Mouse (Mus musculus): ENCODE results near the gene Olfr323.

Gene Olfr323

GRCm38 (mm10) chr11:58630401-58630800 lies at the start of gene Olfr323:
TSS of gene Olfr323 (minus strand) at chr11:58630501.
- no peak for DNase-seq

GRCm38 (mm10) chr11:58671825-58672224 lies 41.5 kb upstream of the Olfr323 start:
- DNase-seq = no peak

GRCm38 (mm10) chr11:58669252-58669651 lies 39.0 kb upstream of the Olfr323 start:
- no peak for DNase-seq

GRCm38 (mm10) chr11:58658596-58658995 lies 28.3 kb upstream of the Olfr323 start, which contains the start of gene Olfr322:
TSS of gene Olfr322 (plus strand) at chr11:58658782.
- DNase-seq = no peak

- DNase-seq = no peak
These were observed 24.9 kb upstream of the Olfr323 start for GRCm38 (mm10) chr11:58655151-58655550.

- peak in 1 of 2 experiments; percentile 9 for DNase-seq
These were observed 13.0 kb upstream of the Olfr323 start for GRCm38 (mm10) chr11:58643350-58643749.

- no peak for DNase-seq
These were observed 11.5 kb upstream of the Olfr323 start for GRCm38 (mm10) chr11:58641638-58642358.

- DNase-seq = no peak
These were observed 10.8 kb upstream of the Olfr323 start for GRCm38 (mm10) chr11:58641057-58641456.

GRCm38 (mm10) chr11:58640272-58640867 lies 10.1 kb upstream of the Olfr323 start, which contains the start of gene Trim58:
TSS of gene Trim58 (plus strand) at chr11:58640465.
- DNase-seq = peak in 1 of 2 experiments; percentile 2

GRCm38 (mm10) chr11:58638176-58638701 lies 7.9 kb upstream of the Olfr323 start:
- DNase-seq = no peak

GRCm38 (mm10) chr11:58636376-58636977 lies 6.2 kb upstream of the Olfr323 start:
- peak; percentile 23 to 33 for DNase-seq

- no peak for DNase-seq
These were observed 4.6 kb upstream of the Olfr323 start for GRCm38 (mm10) chr11:58634878-58635277.

GRCm38 (mm10) chr11:58626146-58626545 lies 4.2 kb downstream of the Olfr323 start:
- no peak for DNase-seq

- DNase-seq = no peak
These were observed 11.5 kb downstream of the Olfr323 start for GRCm38 (mm10) chr11:58618793-58619192.

GRCm38 (mm10) chr11:58618369-58618768 lies 11.9 kb downstream of the Olfr323 start:
- DNase-seq = no peak

- no peak for DNase-seq
These were observed 14.3 kb downstream of the Olfr323 start, which contains the start of gene 2210407C18Rik for GRCm38 (mm10) chr11:58615975-58616374. TSS of gene 2210407C18Rik (minus strand) at chr11:58616075.

GRCm38 (mm10) chr11:58614526-58614925 lies 15.8 kb downstream of the Olfr323 start:
- peak in 1 of 2 experiments; percentile 28 for DNase-seq

GRCm38 (mm10) chr11:58613359-58613758 lies 16.9 kb downstream of the Olfr323 start:
- no peak for DNase-seq

- DNase-seq = no peak
These were observed 23.3 kb downstream of the Olfr323 start for GRCm38 (mm10) chr11:58607030-58607429.

GRCm38 (mm10) chr11:58606177-58606919 lies 24.0 kb downstream of the Olfr323 start:
- no peak for DNase-seq

GRCm38 (mm10) chr11:58605228-58605627 lies 25.1 kb downstream of the Olfr323 start:
- no peak for DNase-seq

GRCm38 (mm10) chr11:58604688-58605087 lies 25.6 kb downstream of the Olfr323 start:
- no peak for DNase-seq

Data from kidney, postnatal 25 days (tissue).